Mouse (Mus musculus) right cerebral cortex, adult 2 months (tissue): ENCODE results near the gene Pacs1.
A peak's percentile ranks its signal among the peaks of the same experiment; 100 is the strongest.
"Not testable (repeated sequence)": the region's sequence is repeated elsewhere in the genome, so short reads cannot be mapped to it uniquely, and the experiment has no call there.

ENCODE experiments used
- DNase-seq, 2 experiments: peaks; one replicate each; pipeline ENCODE4 v3.0.0; 2021 to 2022; ENCODE audit warnings: low spot score in 2 of 2

Gene Pacs1

DNA sequence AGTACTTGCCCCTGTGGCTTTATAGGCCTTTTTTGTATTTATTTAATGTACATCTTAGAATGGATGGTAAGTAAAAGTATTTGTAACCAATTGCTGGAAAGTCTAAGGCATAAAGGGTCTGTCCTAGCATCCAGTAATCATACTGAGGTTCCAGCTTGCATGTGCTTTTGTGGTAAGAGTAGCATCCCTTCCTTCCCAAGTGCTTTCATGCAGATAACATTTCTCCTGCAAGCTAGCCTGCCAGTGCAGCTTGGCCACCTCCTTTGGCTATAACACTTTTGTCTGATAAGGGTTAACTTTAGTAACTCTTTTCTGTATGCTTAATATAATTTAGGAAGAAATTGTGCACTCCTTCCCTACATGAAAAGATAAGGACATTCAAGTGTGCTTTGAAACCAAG, 4.9 kb downstream of the Pacs1 start:
- no peak for DNase-seq

GRCm38 (mm10) chr19:5267015-5267414, 5.9 kb downstream of the Pacs1 start:
- no peak for DNase-seq

GRCm38 (mm10) chr19:5257140-5257539, 15.8 kb downstream of the Pacs1 start:
- DNase-seq, result no peak

GRCm38 (mm10) chr19:5236981-5237380, 35.9 kb downstream of the Pacs1 start:
- not testable (repeated sequence) for DNase-seq

GRCm38 (mm10) chr19:5232696-5233095, 40.2 kb downstream of the Pacs1 start:
- no peak for DNase-seq

DNA sequence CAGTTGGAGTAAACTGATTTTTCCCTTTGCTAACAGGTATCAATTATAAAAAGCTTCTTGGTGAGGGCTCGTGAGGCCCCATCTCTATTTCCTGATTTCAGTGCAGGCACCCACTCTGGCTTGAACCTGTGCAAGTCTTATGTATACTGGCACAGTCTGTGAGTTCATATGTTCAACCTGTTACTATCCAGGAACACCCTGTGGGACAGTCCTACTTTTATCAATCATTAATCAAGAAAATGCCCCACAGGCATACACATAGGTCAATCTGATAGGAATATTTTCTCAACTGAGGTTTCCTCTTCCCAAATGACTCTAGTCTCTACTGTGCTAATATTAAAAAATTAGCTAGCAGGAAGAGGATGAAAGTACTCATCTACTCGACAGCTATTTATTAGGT, 42.8 kb downstream of the Pacs1 start:
- no peak for DNase-seq

GRCm38 (mm10) chr19:5224624-5225023, 48.3 kb downstream of the Pacs1 start:
- DNase-seq, result no peak

DNA sequence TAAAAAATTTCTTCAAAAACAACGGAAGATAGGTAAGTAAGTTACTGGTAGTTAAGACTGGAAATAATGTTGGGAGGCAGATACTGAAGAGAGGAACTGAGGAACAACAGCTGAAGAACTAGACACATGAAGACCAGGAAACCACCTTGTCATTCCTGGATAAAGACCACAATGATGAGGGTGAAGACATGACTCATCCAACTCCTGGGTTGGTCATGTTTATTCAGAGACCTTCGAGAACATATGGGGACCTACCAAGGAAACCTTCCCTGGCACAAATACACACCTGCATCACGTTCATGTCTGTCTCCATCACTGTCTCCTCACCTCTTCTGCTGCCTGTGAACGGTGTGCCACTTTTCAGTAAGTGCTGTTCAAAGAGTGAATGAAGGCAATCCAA, 48.8 kb downstream of the Pacs1 start:
- no peak for DNase-seq

GRCm38 (mm10) chr19:5221926-5222325, 51.0 kb downstream of the Pacs1 start:
- no peak for DNase-seq

GRCm38 (mm10) chr19:5221219-5221723, 51.6 kb downstream of the Pacs1 start:
- DNase-seq, result not testable (repeated sequence)

GRCm38 (mm10) chr19:5220389-5220788, 52.5 kb downstream of the Pacs1 start:
- no peak for DNase-seq

GRCm38 (mm10) chr19:5201691-5202090, 71.2 kb downstream of the Pacs1 start:
- DNase-seq, result no peak

DNA sequence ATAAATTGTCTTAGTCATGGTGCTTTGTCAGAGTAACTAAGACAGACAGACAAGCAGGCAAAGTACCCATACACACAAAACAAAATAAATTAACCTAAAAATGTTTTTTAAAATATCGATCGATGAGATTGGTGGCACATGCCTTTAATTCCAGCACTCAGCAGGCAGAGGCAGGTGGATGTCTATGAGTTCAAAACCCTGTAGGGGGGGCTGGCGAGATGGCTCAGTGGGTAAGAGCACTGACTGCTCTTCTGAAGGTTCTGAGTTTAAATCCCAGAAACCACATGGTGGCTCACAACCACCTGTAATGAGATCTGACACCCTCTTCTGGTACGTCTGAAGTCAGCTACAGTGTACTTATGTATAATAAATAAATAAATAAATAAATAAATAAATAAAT, 72.3 kb downstream of the Pacs1 start:
- DNase-seq, result not testable (repeated sequence)

GRCm38 (mm10) chr19:5198553-5198952, 74.4 kb downstream of the Pacs1 start:
- no peak for DNase-seq

DNA sequence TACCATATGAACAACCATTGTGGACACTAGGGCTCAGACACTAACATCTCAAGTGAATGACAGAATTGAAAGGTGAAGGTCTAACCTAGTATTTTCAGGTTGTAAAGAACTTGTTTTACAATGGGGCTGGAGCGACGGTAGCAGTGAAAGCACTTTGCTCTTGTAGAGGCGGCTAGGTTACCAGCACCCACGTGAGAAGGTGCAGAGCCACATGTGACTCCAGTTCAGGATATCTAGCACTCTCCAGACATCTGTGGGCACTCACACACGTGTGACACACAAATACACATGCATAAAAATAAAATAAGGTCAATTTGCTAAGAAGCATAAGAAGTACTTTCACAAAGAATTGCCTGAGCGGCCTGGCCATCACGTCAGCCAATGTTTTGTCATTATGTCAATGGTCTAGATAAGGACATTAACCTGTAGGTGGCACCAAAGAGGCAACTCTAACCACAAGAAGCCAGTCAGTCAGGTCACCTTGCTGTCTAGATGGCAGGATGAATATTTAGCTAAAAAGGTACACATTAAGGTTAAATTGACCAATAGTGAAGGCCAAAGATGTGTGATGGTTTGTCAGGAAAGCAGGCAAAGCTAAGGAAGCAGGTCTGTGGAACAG, 77.4 kb downstream of the Pacs1 start:
- DNase-seq, result peak; percentile 43 to 49

- DNase-seq, result no peak
Measured at GRCm38 (mm10) chr19:5192397-5192796, 80.5 kb downstream of the Pacs1 start.

DNA sequence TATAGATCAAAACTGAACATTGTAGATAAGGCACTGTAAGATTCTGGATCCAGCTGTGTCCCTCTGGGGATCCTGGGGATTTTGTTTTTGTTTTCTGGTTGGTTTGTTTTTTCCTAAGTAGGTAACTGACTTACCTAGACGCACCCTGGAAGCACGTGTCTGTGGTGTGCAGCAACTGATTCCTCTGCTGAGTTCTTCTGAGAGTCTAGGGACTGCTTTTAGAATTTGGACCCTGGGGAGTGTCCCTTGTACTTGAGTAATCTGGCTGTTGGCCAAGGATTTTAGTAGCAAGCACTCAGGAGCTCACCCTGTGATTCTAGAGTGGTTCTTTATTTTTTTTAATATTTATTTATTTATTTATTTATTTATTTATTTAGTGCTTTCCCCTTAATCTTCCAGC, 85.5 kb downstream of the Pacs1 start:
- no peak for DNase-seq

DNA sequence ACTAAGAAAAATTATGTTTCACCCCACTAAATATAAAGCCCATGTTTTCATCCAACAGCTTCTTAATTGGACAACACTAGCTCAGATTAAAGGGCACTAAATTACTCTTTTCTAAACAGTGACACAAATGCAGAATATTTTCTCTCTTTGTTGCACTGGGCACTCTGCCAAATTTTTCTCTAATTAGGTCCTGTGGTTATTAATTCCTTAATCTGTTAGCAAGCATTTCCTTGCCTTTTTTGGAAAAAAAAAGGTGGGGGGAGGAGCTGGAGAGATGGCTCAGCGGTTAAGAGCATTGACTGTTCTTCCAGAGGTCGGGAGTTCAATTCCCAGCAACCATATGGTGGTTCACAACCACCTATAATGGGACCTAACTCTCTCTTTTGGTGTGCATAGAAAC, 91.0 kb downstream of the Pacs1 start:
- no peak for DNase-seq

DNA sequence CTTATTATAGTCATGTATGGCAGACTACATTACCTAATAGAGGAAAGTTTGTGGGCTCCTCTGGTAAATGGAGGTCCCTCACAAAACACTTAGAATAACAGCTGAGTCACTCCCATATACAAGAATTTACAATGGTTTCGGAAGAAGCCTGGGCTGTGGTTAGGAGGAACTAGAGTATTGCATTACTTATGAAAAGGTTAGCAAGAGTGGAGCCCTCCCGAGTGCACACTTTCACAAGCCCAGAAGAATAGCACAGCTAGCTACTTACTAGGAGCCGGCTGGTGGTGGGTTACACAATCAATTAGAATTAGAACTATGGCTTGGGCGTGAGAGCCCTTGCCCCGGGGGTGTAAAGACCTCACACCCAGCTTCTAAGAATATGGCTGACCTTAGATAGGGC, 94.3 kb downstream of the Pacs1 start:
- no peak for DNase-seq

DNA sequence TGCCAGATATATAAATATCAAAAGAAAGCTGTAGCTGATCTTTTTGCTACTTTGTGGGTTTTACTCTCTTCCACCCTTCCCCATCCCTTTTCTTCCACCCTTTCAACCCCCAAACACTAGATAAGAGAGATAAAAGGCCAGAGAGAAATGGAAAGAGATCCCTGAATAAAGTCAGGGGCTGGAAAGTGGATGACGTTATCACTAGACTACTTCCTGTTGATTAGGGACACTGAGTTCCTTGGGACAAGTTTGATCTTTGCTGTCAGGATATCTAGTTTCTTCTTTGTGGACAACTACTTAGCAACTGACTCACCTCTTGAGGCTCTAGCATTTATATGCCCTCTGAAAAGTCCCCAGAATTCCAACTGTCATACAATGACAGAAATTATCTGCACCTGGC, 102.5 kb downstream of the Pacs1 start:
- DNase-seq, result no peak

DNA sequence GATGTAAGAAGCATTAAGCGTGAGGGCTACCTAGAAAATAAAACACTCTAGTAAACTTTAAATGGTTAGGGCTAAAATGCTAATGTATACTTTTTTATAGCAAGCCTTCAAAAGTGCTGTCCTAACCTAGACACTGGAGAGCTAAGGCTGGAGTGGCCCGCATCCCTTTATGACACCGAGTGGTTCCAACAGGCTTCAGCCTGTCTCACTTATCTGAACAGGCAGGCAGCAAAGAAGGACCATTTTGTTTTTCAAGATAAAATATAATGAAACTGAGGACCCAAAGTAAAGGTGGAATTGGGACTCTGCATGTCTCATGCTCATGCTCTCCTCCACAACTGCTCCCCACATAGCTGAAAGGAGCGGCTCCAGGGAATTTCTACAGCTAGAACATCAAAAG, 105.4 kb downstream of the Pacs1 start:
- DNase-seq, result no peak

- DNase-seq, result no peak
Measured at GRCm38 (mm10) chr19:5164380-5164779, 108.5 kb downstream of the Pacs1 start.

DNA sequence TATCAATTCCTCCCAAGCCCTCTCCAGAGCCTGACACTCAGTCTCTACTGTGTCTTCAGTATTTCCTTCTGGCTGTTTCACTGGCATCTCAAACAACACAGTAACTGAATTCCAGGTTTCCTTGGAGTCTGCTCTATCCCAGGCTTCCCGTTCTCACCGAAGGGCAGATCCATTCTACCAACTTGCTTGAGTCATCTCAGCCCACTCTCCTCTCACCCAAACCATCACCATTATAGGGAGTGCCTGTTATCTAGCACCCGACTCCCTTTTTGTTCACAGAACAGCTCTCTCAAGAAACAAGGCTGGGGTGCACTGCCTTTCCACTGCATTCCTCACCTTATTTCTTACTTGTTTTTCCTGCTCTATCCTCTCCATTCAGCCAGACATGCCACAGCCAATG, 111.0 kb downstream of the Pacs1 start:
- peak; percentile 29 to 30 for DNase-seq

- DNase-seq, result no peak
Measured at GRCm38 (mm10) chr19:5152261-5152660, 120.7 kb downstream of the Pacs1 start.
